Mouse (Mus musculus) neural tube, embryonic 11.5 days (tissue): ENCODE measurements around the gene Lrcol1. TPM values are rescaled to one million over a fixed set of nuclear protein-coding genes. Genes with fewer than 3 reads are reported as not detected.
A peak's percentile ranks its signal among the peaks of the same experiment; 100 is the strongest.

Experiments
- ATAC-seq: fragments of 200-750 bp; cut with Nextera tagmentation; 2 replicates; pipeline ENCODE4 v1.8.0; 2017; ENCODE audit warnings: moderate number of reproducible peaks, mild to moderate bottlenecking, moderate TSS enrichment, moderate library complexity; ENCODE audit not compliant: insufficient read depth, low FRiP score, low TSS enrichment
- DNase-seq: peaks from one replicate; pipeline ENCODE4 v3.0.0-alpha.2; 2015; ENCODE audit warnings: low spot score
- H3K27ac ChIP-seq: fragments of 300-500 bp; sonication (generic); 2 replicates; pipeline ENCODE4 v1.5.1; 2014; ENCODE audit warnings: low read depth, mild to moderate bottlenecking, low read length
- H3K27me3 ChIP-seq: fragments of 300-500 bp; sonication (generic); 2 replicates; pipeline ENCODE4 v1.6.1; 2014; ENCODE audit warnings: mild to moderate bottlenecking, low read length, mixed read lengths; ENCODE audit not compliant: control insufficient read depth, insufficient read depth
- H3K36me3 ChIP-seq: fragments of 300-500 bp; sonication (generic); 2 replicates; pipeline ENCODE4 v1.6.1; 2014; ENCODE audit warnings: mild to moderate bottlenecking, low read length, moderate library complexity, mixed read lengths; ENCODE audit not compliant: control insufficient read depth, insufficient read depth
- H3K4me1 ChIP-seq: fragments of 300-500 bp; sonication (generic); 2 replicates; pipeline ENCODE4 v1.6.1; 2014; ENCODE audit warnings: low read length, mixed read lengths; ENCODE audit not compliant: control insufficient read depth, insufficient read depth
- H3K4me2 ChIP-seq: fragments of 300-500 bp; sonication (generic); 2 replicates; pipeline ENCODE4 v1.6.1; 2014; ENCODE audit warnings: low read depth, mild to moderate bottlenecking, moderate library complexity
- H3K4me3 ChIP-seq: fragments of 300-500 bp; sonication (generic); 2 replicates; pipeline ENCODE4 v1.5.1; 2014; ENCODE audit warnings: low read depth, low read length
- H3K9ac ChIP-seq: fragments of 300-500 bp; sonication (generic); 2 replicates; pipeline ENCODE4 v1.6.1; 2014; ENCODE audit warnings: mild to moderate bottlenecking, low read length
- H3K9me3 ChIP-seq: fragments of 300-500 bp; sonication (generic); 2 replicates; pipeline ENCODE4 v1.6.1; 2016; ENCODE audit warnings: low read length; ENCODE audit not compliant: control insufficient read depth
- WGBS: fragments of 180-500 bp; shearing (Covaris S2); extraction: QIAGEN DNeasy Blood & Tissue Kit; methylation state at CpG from one replicate; pipeline ENCODE4 v1.1.7; 2014; 5-methylcytosine and 5-hydroxymethylcytosine counted together
- polyA plus RNA-seq: library from polyadenylated mRNA; unstranded; fragments of >200 nt; fragmentation: Nextera tagmentation; extraction: Ambion mirVana; gene quantifications from 2 replicates; pipeline ENCODE4 v1.2.1, GENCODE M21; 2014

Gene Lrcol1
- polyA plus RNA-seq, 1 experiment from 2014 or later = not detected

DNA sequence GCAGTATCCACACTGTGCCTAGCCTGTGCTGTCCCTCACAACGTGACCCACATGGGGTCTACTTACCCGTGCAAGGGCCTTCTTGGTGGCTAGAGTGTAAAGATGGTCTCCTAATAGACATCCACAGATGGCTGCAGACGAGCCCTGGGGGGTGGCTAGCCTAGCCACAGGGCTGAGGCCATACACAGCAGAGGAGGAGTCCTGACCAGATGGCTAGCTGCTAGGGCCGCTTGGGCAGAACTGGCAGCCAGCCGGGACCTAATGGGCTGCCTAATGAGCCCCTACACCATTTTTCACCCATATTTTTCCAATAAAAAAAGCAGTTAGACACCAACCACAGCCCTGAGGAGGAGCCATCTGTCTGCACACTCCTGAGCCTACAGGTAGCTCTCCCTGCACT is 48.2 kb downstream of the Lrcol1 start:
- Histone ChIP-seq H3K27me3 (no peaks in the 10 kb centered on the region), H3K27ac (no peak overlapping the region), H3K9ac (no peak overlapping the region), H3K4me1 (no peaks in the 10 kb centered on the region), H3K36me3 (no peaks in the 10 kb centered on the region), H3K4me3 (no peak overlapping the region), H3K4me2 (no peak overlapping the region), H3K9me3 (no peaks in the 10 kb centered on the region)
- ATAC-seq = no peak
- WGBS = 55% methylated on average over 5 of the region's 5 CpGs
- no peak for DNase-seq

DNA sequence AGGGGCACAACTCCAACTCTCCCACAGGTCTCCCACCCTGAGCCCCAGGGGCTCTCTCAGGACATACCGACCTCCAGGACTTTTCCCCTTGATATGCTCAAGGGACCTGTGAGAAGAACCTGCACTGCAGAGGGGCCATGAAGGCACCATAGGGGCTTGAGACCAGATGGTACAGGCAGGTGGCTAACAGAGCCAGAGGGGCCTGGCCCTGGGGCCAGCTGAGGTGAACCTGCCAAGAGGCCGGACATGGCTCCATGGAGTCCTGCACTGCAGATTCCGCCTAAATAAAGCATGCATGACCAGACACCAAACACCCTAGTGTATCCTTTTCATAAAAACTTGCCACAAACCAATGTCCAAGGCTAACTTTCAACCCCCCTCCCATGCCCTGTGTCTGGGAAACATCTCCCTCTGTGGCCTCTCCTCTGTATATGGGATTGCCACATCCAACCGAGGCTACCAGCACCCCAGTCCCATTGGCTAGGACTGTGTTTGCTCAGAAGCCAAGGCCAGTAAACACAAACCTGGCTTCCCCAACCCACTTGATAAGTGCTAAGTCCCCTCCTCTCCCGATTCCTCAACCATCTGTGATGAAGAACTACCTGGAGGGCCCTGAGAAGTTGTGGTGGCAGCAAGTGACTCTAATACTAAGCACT is 50.6 kb downstream of the Lrcol1 start:
- H3K4me1 ChIP-seq = no peaks in the 10 kb centered on the region
- no peaks in the 10 kb centered on the region for H3K36me3 ChIP-seq
- no peak overlapping the region for H3K4me2 ChIP-seq
- no peaks in the 10 kb centered on the region for H3K9me3 ChIP-seq
- DNase-seq (no peak), ATAC-seq (no peak)
- no peak overlapping the region for H3K27ac ChIP-seq
- 81% methylated on average over 5 of the region's 5 CpGs for WGBS
- H3K27me3 ChIP-seq = no peaks in the 10 kb centered on the region
- no peak overlapping the region for H3K9ac ChIP-seq
- H3K4me3 ChIP-seq = no peak overlapping the region

DNA sequence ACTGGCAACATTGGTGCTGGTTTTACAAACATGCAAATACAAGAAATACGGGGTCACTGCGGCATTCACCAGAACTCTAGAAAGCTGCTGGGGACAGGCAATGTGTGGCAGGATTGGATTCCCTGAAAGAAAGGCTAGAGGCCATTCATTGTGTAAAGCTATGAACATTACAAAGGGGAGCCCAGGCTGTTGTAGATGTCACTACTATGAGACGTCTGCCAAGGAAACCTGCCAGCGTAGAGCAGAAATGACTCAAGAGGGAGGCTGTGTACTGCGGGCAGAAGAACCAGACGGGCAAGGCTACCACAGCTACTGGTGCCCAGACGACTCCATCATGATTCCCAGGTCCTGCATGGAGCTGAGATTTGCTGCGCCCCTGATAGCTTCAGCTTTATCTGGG is 56.6 kb downstream of the Lrcol1 start:
- WGBS = 88% methylated on average over 8 of the region's 8 CpGs
- Histone ChIP-seq H3K9ac (no peak overlapping the region), H3K9me3 (no peaks in the 10 kb centered on the region), H3K27me3 (no peaks in the 10 kb centered on the region), H3K4me3 (no peak overlapping the region), H3K27ac (no peak overlapping the region), H3K4me2 (no peak overlapping the region), H3K4me1 (no peaks in the 10 kb centered on the region), H3K36me3 (no peaks in the 10 kb centered on the region)
- DNase-seq = no peak
- ATAC-seq = no peak

DNA sequence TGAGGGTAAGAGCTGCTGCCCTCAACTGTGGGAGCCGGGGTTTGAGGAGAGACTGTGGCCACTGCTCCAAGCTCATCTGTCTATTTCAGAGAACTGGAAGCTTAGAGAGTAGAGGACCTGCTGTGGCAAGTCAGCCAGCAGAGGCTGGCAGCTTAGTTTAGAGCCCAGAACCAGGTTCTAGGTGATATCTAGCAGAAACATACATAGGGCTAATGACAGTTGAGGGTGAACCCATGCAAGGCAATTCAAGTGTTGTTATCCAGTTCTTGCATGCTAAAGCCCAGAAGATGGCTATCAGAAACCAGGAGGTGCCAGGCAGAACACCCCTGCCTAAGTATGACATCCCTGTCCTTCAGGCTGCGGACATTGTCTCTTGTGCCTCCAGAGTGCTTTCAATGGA is 58.0 kb downstream of the Lrcol1 start:
- ATAC-seq = no peak
- Histone ChIP-seq H3K27ac (no peak overlapping the region), H3K9ac (no peak overlapping the region)

DNA sequence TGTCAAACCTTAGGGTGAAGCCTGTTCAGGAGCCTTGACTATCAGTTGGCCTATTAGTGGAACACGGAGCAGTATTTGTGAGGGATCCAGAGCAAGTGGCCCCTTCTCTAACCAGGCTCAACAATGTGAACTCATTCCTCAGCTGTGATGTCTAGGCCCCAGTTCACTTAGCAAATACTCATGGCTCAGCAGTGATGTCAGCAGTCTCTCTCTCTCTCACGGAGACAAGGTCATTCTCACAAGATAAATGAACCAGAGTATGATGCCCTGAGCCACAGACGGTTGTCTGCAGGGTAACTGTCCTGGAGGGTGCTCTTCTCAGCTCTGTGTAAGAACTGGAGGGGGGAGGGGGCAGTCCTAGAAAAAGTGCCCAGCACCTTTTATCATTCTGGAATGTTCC is 59.4 kb downstream of the Lrcol1 start:
- Histone ChIP-seq H3K36me3 (no peaks in the 10 kb centered on the region), H3K27ac (0 out of 2 replicates have a peak overlapping the region, but pooled peaks have one; percentile 44), H3K9me3 (no peaks in the 10 kb centered on the region), H3K4me1 (peaks cover 9% of the 10 kb centered on the region), H3K4me3 (no peak overlapping the region), H3K27me3 (no peaks in the 10 kb centered on the region), H3K9ac (no peak overlapping the region), H3K4me2 (no peak overlapping the region)
- ATAC-seq (no peak), DNase-seq (no peak)
- 68% methylated on average over 3 of the region's 3 CpGs for WGBS

More for the DNA sequence above, 58.0 kb downstream of the Lrcol1 start:
- Histone ChIP-seq H3K4me2 (no peak overlapping the region), H3K4me1 (peaks cover 9% of the 10 kb centered on the region), H3K36me3 (no peaks in the 10 kb centered on the region), H3K9me3 (no peaks in the 10 kb centered on the region), H3K27me3 (no peaks in the 10 kb centered on the region), H3K4me3 (no peak overlapping the region)
- WGBS = 92% methylated on average over 2 of the region's 2 CpGs
- DNase-seq = no peak

Other genes starting within 250 kb of the Lrcol1 start
- gene Plcxd1, start 244.8 kb upstream of the Lrcol1 start, polyA plus RNA-seq = 0.32 and 0.73 TPM in 2 replicates
- gene Gtpbp6, start 236.5 kb upstream of the Lrcol1 start, polyA plus RNA-seq = 31.7 and 32.7 TPM in 2 replicates
- gene Zfp605, start 234.6 kb upstream of the Lrcol1 start, polyA plus RNA-seq = 5.0 and 6.8 TPM in 2 replicates
- gene Chfr, start 208.9 kb upstream of the Lrcol1 start, polyA plus RNA-seq = 83.9 and 95.0 TPM in 2 replicates
- gene Golga3, start 168.0 kb upstream of the Lrcol1 start, polyA plus RNA-seq = 23.2 and 24.0 TPM in 2 replicates
- gene Ankle2, start 113.7 kb upstream of the Lrcol1 start, polyA plus RNA-seq = 35.5 and 39.9 TPM in 2 replicates
- 95.2 and 106 TPM in 2 replicates for gene Pgam5, start 74.8 kb upstream of the Lrcol1 start, polyA plus RNA-seq
- gene Pxmp2, start 58.5 kb upstream of the Lrcol1 start, polyA plus RNA-seq = 9.5 and 11.6 TPM in 2 replicates
- 36.4 and 40.1 TPM in 2 replicates for gene Pole, start 58.4 kb upstream of the Lrcol1 start, polyA plus RNA-seq
- gene P2rx2, start 1.5 kb upstream of the Lrcol1 start, polyA plus RNA-seq = 0.59 and 1.4 TPM in 2 replicates
- gene Fbrsl1, start 103.8 kb downstream of the Lrcol1 start, polyA plus RNA-seq = 22.2 and 25.4 TPM in 2 replicates
- gene Galnt9, start 199.6 kb downstream of the Lrcol1 start, polyA plus RNA-seq = 5.0 and 5.6 TPM in 2 replicates